In genomic region chr6:129237350-129238274, GRCm38 (mm10) we compare ENCODE assay signal across 8 mouse cellular contexts. TPM values are rescaled to one million over a fixed set of nuclear protein-coding genes. Genes with fewer than 3 reads are reported as not detected.
DNase-seq lines count a peak whose midpoint lies in the region; ATAC-seq and TF ChIP-seq lines count a peak whose summit lies in the region.

No protein-coding gene starts in this region.

- H3K9me3 ChIP-seq in forebrain, embryonic 16.5 days (ENCODE audit: control insufficient read depth, low read length), result no peaks in the 10 kb centered on the region
- H3K9me3 ChIP-seq in neural tube, embryonic 15.5 days (replicated peaks), result no peaks in the 10 kb centered on the region

- peak overlapping the region; percentile 54 for H3K4me3 ChIP-seq in forebrain, embryonic 16.5 days (replicated peaks; ENCODE audit: low read length)
- peak overlapping the region; percentile 66 for H3K4me3 ChIP-seq in layer of hippocampus, adult 2 months
- H3K4me3 ChIP-seq in lung, adult 2 months (replicated peaks; ENCODE audit: extremely low read depth, low read depth, low read length), result peak overlapping the region; percentile 77
- peak overlapping the region; percentile 54 for H3K4me3 ChIP-seq in neural tube, embryonic 15.5 days (replicated peaks)
- peak overlapping the region; percentile 59 for H3K4me3 ChIP-seq in thymus, adult 2 months (ENCODE audit: control insufficient read depth, insufficient read depth, low read length)

- H3K4me1 ChIP-seq in forebrain, embryonic 16.5 days (replicated peaks; ENCODE audit: control insufficient read depth, insufficient read depth, low read length), result peaks cover 6% of the 10 kb centered on the region
- H3K4me1 ChIP-seq in lung, adult 2 months (ENCODE audit: control insufficient read depth, insufficient read depth, low read length), result peaks cover 32% of the 10 kb centered on the region
- H3K4me1 ChIP-seq in neural tube, embryonic 15.5 days, result peaks cover 5% of the 10 kb centered on the region; the same call in 1 of the 2 replicates
- H3K4me1 ChIP-seq in thymus, adult 2 months (replicated peaks; ENCODE audit: control insufficient read depth, insufficient read depth, low read length), result peaks cover 30% of the 10 kb centered on the region

- H3K27ac ChIP-seq in forebrain, embryonic 16.5 days (ENCODE audit: low read length), result no peak overlapping the region
- peak overlapping the region; percentile 68 for H3K27ac ChIP-seq in layer of hippocampus, adult 2 months
- peak overlapping the region; percentile 45; the same call in 1 of the 2 replicates for H3K27ac ChIP-seq in neural tube, embryonic 15.5 days (replicated peaks)
- peak overlapping the region; percentile 99 for H3K27ac ChIP-seq in thymus, adult 2 months (ENCODE audit: control insufficient read depth, insufficient read depth, low read length)

- 22% methylated on average over 16 of the region's 16 CpGs for WGBS in forebrain, embryonic 16.5 days
- 3% methylated on average over 16 of the region's 16 CpGs for WGBS in lung, adult 2 months
- WGBS in neural tube, embryonic 15.5 days, result 23% methylated on average over 16 of the region's 16 CpGs
- WGBS in thymus, adult 2 months, result under 1% methylated on average over 16 of the region's 16 CpGs

- peak; percentile 82 for DNase-seq in ES-CJ7 (ENCODE audit: low read depth, low spot score)
- peak; percentile 60 to 65 for DNase-seq in cerebellum, adult 18-20 months
- DNase-seq in heart, postnatal 36 days, result peak; percentile 85 to 87
- DNase-seq in layer of hippocampus, adult 2 months (ENCODE audit: low spot score in 2 of 2), result peak; percentile 68 to 69
- peak; percentile 88 for DNase-seq in lung, adult 2 months
- DNase-seq in thymus, adult 2 months, result peak; percentile 93

- peak; percentile 97 for ATAC-seq in forebrain, embryonic 16.5 days
- ATAC-seq in neural tube, embryonic 15.5 days (ENCODE audit: low FRiP score), result peak; percentile 99

- no peaks in the 10 kb centered on the region for H3K36me3 ChIP-seq in forebrain, embryonic 16.5 days (ENCODE audit: control insufficient read depth, insufficient read depth)
- H3K36me3 ChIP-seq in neural tube, embryonic 15.5 days, result no peaks in the 10 kb centered on the region
- no peaks in the 10 kb centered on the region for H3K36me3 ChIP-seq in thymus, adult 2 months (ENCODE audit: control insufficient read depth, insufficient read depth, low read length)

- no peaks in the 10 kb centered on the region for H3K27me3 ChIP-seq in forebrain, embryonic 16.5 days (replicated peaks; ENCODE audit: control insufficient read depth, insufficient read depth, low read length)
- no peaks in the 10 kb centered on the region for H3K27me3 ChIP-seq in neural tube, embryonic 15.5 days (replicated peaks)
- H3K27me3 ChIP-seq in thymus, adult 2 months (ENCODE audit: control insufficient read depth, insufficient read depth, low read length), result no peaks in the 10 kb centered on the region

- TF ChIP-seq POLR2A in lung, adult 2 months (IDR thresholded peaks at IDR 0.05; ENCODE audit: borderline replicate concordance, extremely low read depth, low read depth, low read length), result peak; percentile 65; the same call in 1 of the 2 replicates
- peak; percentile 55; the same call in 1 of the 2 replicates for TF ChIP-seq POLR2A in thymus, adult 2 months (IDR thresholded peaks at IDR 0.05; ENCODE audit: control insufficient read depth, extremely low read depth, insufficient read depth, low read length, poor library complexity)

- intact Hi-C loops in heart, postnatal 36 days (cut with DNase I), result loop anchor here (1.0 kb wide), 1 partner anchor 56 kb away; no protein-coding TSS in a partner anchor

- TF ChIP-seq CTCF in layer of hippocampus, adult 2 months (conservative IDR thresholded peaks at IDR 0.05), result peak; percentile 93
- peak; percentile 96 for TF ChIP-seq CTCF in lung, adult 2 months (IDR thresholded peaks at IDR 0.05; ENCODE audit: insufficient read depth, low read length)
- peak; percentile 78 for TF ChIP-seq CTCF in thymus, adult 2 months (IDR thresholded peaks at IDR 0.05; ENCODE audit: borderline replicate concordance, control insufficient read depth, extremely low read depth, insufficient read depth, low read length, poor library complexity)

- H3K9ac ChIP-seq in forebrain, embryonic 16.5 days (replicated peaks; ENCODE audit: low read depth, low read length), result peak overlapping the region; percentile 54
- peak overlapping the region; percentile 47 for H3K9ac ChIP-seq in neural tube, embryonic 15.5 days (replicated peaks)

- H3K4me2 ChIP-seq in forebrain, embryonic 16.5 days (ENCODE audit: low read length), result peak overlapping the region; percentile 77
- H3K4me2 ChIP-seq in neural tube, embryonic 15.5 days, result peak overlapping the region; percentile 82

RNA-seq across cellular contexts. Expression of gene Cd69, which starts 37.6 kb away (rescaled TPM):
- polyA plus RNA-seq in forebrain, embryonic 16.5 days (2015; fragmentation: Nextera tagmentation; extraction: Ambion mirVana), result not detected in 2 replicates
- total RNA-seq in heart, postnatal 36 days (2021), result under 1 TPM in 1 of 2 experiments, not detected in 1; 0.28 TPM
- total RNA-seq in layer of hippocampus, adult 2 months (2021), result not detected
- 0.54 and 1.3 TPM in 2 replicates for polyA plus RNA-seq in lung, adult 2 months (2012; rRNA removed)
- 0.09 and 0.47 TPM in 2 replicates for polyA plus RNA-seq in neural tube, embryonic 15.5 days (2015; fragmentation: Nextera tagmentation; extraction: Ambion mirVana)
- polyA plus RNA-seq in thymus, adult 2 months (2012; rRNA removed), result 18.0 and 22.0 TPM in 2 replicates

RNA-seq across cellular contexts. Expression of gene Clec2d, which starts 57.2 kb away (rescaled TPM):
- polyA plus RNA-seq in forebrain, embryonic 16.5 days (2015; fragmentation: Nextera tagmentation; extraction: Ambion mirVana), result 0.18 and 0.40 TPM in 2 replicates
- 10 to 100 TPM; 35.1 to 51.7 TPM for total RNA-seq in heart, postnatal 36 days (2021)
- total RNA-seq in layer of hippocampus, adult 2 months (2021), result 1 to 10 TPM; 7.3 to 7.4 TPM
- 103 and 250 TPM in 2 replicates for polyA plus RNA-seq in lung, adult 2 months (2012; rRNA removed)
- 0.24 and 0.40 TPM in 2 replicates for polyA plus RNA-seq in neural tube, embryonic 15.5 days (2015; fragmentation: Nextera tagmentation; extraction: Ambion mirVana)
- 43.1 and 91.5 TPM in 2 replicates for polyA plus RNA-seq in thymus, adult 2 months (2012; rRNA removed)

Comparison
In these comparisons a context has a peak if more than half of its experiments do, and no peak if none do; other contexts are left out.
1. RNA of gene Clec2d, which starts 57.2 kb away (polyA plus RNA-seq): 103 to 250 TPM in lung, adult 2 months and 43.1 to 91.5 TPM in thymus, adult 2 months; 0.24 to 0.40 TPM in neural tube, embryonic 15.5 days and 0.18 to 0.40 TPM in forebrain, embryonic 16.5 days; every median in the first group is over 10 times any median in the second.
2. Peak in every context shown above with its lines, with median percentiles within 50 percentile points of each other: DNase-seq, H3K4me3 ChIP-seq and CTCF ChIP-seq.